Comparison of ENCODE assay signal across 8 mouse cellular contexts in genomic region chr9:109862397-109863044, GRCm38 (mm10). TPM values are rescaled to one million over a fixed set of nuclear protein-coding genes. Genes with fewer than 3 reads are reported as not detected.
A peak's percentile ranks its signal among the peaks of the same experiment; 100 is the strongest.
DNase-seq lines count a peak whose midpoint lies in the region; ATAC-seq lines count a peak whose summit lies in the region.

No protein-coding gene starts in this region.

- WGBS in midbrain, embryonic 11.5 days, result 23% methylated on average over 20 of the region's 20 CpGs

- H3K9me3 ChIP-seq in midbrain, embryonic 11.5 days (ENCODE audit: control insufficient read depth, low read length), result no peaks in the 10 kb centered on the region

- no peaks in the 10 kb centered on the region for H3K36me3 ChIP-seq in midbrain, embryonic 11.5 days (ENCODE audit: control insufficient read depth, insufficient read depth, low read length)

- ATAC-seq in inflammation-experienced regulatory T-cells, adult 6 months, result peak; percentile 35
- peak; percentile 59 for ATAC-seq in midbrain, embryonic 11.5 days (ENCODE audit: low FRiP score)
- no peak for ATAC-seq in activated CD4-positive, CD25-positive, alpha-beta regulatory T cell, adult 4 months

- intact Hi-C loops in gastrocnemius, postnatal 14 days (cut with DNase I; ENCODE audit: low total_unique reads), result no loop called here
- intact Hi-C loops in left cerebral cortex, postnatal 36 days (cut with DNase I), result loop anchor here (5.0 to 10.0 kb wide), 2 partner anchors 738 to 775 kb away; no protein-coding TSS in a partner anchor

- H3K27me3 ChIP-seq in midbrain, embryonic 11.5 days (ENCODE audit: control insufficient read depth, insufficient read depth, low read length), result no peaks in the 10 kb centered on the region

- H3K27ac ChIP-seq in midbrain, embryonic 11.5 days (ENCODE audit: low read depth, low read length), result no peak overlapping the region

- no peak overlapping the region for H3K4me3 ChIP-seq in midbrain, embryonic 11.5 days (ENCODE audit: low read depth, low read length)

- H3K9ac ChIP-seq in midbrain, embryonic 11.5 days (ENCODE audit: low read length), result no peak overlapping the region

- H3K4me2 ChIP-seq in midbrain, embryonic 11.5 days, result 0 out of 2 replicates have a peak overlapping the region, but pooled peaks have one; percentile 6

- DNase-seq in adrenal gland, adult 18-20 months (ENCODE audit: low spot score in 2 of 2), result peak; percentile 85 to 87
- DNase-seq in embryo, embryonic 10.5 days (ENCODE audit: low spot score), result peak; percentile 89
- peak; percentile 79 for DNase-seq in gastrocnemius, postnatal 14 days
- DNase-seq in left cerebral cortex, postnatal 36 days (ENCODE audit: low spot score in 2 of 2), result peak; percentile 59 to 60
- DNase-seq in midbrain, embryonic 11.5 days (ENCODE audit: low spot score, missing footprints), result peak; percentile 99
- peak; percentile 90 for DNase-seq in right cerebral cortex, postnatal 4 days

- no peaks in the 10 kb centered on the region for H3K4me1 ChIP-seq in midbrain, embryonic 11.5 days (ENCODE audit: control insufficient read depth, insufficient read depth, low read length)

RNA-seq across cellular contexts. Expression of gene Cdc25a, which starts 12.9 kb away (rescaled TPM):
- 10 to 100 TPM; 10.9 to 14.1 TPM for total RNA-seq in adrenal gland, adult 18-20 months (2021)
- 1 to 10 TPM; 3.9 to 4.8 TPM for total RNA-seq in gastrocnemius, postnatal 14 days (2021)
- 10 to 100 TPM in 1 of 3 experiments, 1 to 10 TPM in 2; 6.2 to 10.2 (median 8.1) TPM for polyA plus RNA-seq in inflammation-experienced regulatory T-cells, adult 6 months (2017; shearing (Covaris generic))
- total RNA-seq in left cerebral cortex, postnatal 36 days (2021), result 1 to 10 TPM; 4.6 to 5.0 TPM
- 33.6 and 36.9 TPM in 2 replicates for polyA plus RNA-seq in midbrain, embryonic 11.5 days (2014; fragmentation: Nextera tagmentation; extraction: Ambion mirVana)
- 1 to 10 TPM; 7.1 to 7.7 TPM for polyA plus RNA-seq in activated CD4-positive, CD25-positive, alpha-beta regulatory T cell, adult 4 months (2017; shearing (Covaris generic))

RNA-seq across cellular contexts. Expression of gene Camp, which starts 13.1 kb away (rescaled TPM):
- total RNA-seq in adrenal gland, adult 18-20 months (2021), result under 1 TPM in 1 of 2 experiments, not detected in 1; 0.70 TPM
- total RNA-seq in gastrocnemius, postnatal 14 days (2021), result not detected
- 1 to 10 TPM in 1 of 3 experiments, not detected in 2; 1.5 TPM for polyA plus RNA-seq in inflammation-experienced regulatory T-cells, adult 6 months (2017; shearing (Covaris generic))
- not detected for total RNA-seq in left cerebral cortex, postnatal 36 days (2021)
- polyA plus RNA-seq in midbrain, embryonic 11.5 days (2014; fragmentation: Nextera tagmentation; extraction: Ambion mirVana), result 0.25 and 0.30 TPM in 2 replicates
- not detected for polyA plus RNA-seq in activated CD4-positive, CD25-positive, alpha-beta regulatory T cell, adult 4 months (2017; shearing (Covaris generic))

RNA-seq across cellular contexts. Expression of gene Nme6, which starts 30.0 kb away (rescaled TPM):
- total RNA-seq in adrenal gland, adult 18-20 months (2021), result 10 to 100 TPM; 14.7 to 15.5 TPM
- 10 to 100 TPM; 18.9 to 20.6 TPM for total RNA-seq in gastrocnemius, postnatal 14 days (2021)
- 10 to 100 TPM in 1 of 3 experiments, 1 to 10 TPM in 2; 6.7 to 16.6 (median 9.4) TPM for polyA plus RNA-seq in inflammation-experienced regulatory T-cells, adult 6 months (2017; shearing (Covaris generic))
- 1 to 10 TPM; 8.0 to 9.5 TPM for total RNA-seq in left cerebral cortex, postnatal 36 days (2021)
- 96.6 and 98.4 TPM in 2 replicates for polyA plus RNA-seq in midbrain, embryonic 11.5 days (2014; fragmentation: Nextera tagmentation; extraction: Ambion mirVana)
- 1 to 10 TPM; 6.7 to 8.9 TPM for polyA plus RNA-seq in activated CD4-positive, CD25-positive, alpha-beta regulatory T cell, adult 4 months (2017; shearing (Covaris generic))

RNA-seq across cellular contexts. Expression of gene Spink8, which starts 50.4 kb away (rescaled TPM):
- 10 to 100 TPM; 18.1 to 18.5 TPM for total RNA-seq in adrenal gland, adult 18-20 months (2021)
- total RNA-seq in gastrocnemius, postnatal 14 days (2021), result not detected
- polyA plus RNA-seq in inflammation-experienced regulatory T-cells, adult 6 months (2017; shearing (Covaris generic)), result not detected
- 1 to 10 TPM in 1 of 2 experiments, not detected in 1; 5.7 TPM for total RNA-seq in left cerebral cortex, postnatal 36 days (2021)
- polyA plus RNA-seq in midbrain, embryonic 11.5 days (2014; fragmentation: Nextera tagmentation; extraction: Ambion mirVana), result not detected in 2 replicates
- polyA plus RNA-seq in activated CD4-positive, CD25-positive, alpha-beta regulatory T cell, adult 4 months (2017; shearing (Covaris generic)), result not detected
